Mouse (Mus musculus) heart, adult 8-10 months (tissue): ENCODE data around the gene Sult2a2. TPM values are rescaled to one million over a fixed set of nuclear protein-coding genes. Genes with fewer than 3 reads are reported as not detected.
"Not testable (repeated sequence)": the region's sequence is repeated elsewhere in the genome, so short reads cannot be mapped to it uniquely, and the experiment has no call there.

Source experiments
- DNase-seq: peaks from one replicate; pipeline ENCODE4 v3.0.0; 2022; ENCODE audit warnings: low spot score
- total RNA-seq, 4 experiments: library from RNA; stranded (reverse); gene quantifications; 2 replicates each; pipeline ENCODE4 v1.2.4; 2022

Sult2a2 gene
- not detected for total RNA-seq

DNA sequence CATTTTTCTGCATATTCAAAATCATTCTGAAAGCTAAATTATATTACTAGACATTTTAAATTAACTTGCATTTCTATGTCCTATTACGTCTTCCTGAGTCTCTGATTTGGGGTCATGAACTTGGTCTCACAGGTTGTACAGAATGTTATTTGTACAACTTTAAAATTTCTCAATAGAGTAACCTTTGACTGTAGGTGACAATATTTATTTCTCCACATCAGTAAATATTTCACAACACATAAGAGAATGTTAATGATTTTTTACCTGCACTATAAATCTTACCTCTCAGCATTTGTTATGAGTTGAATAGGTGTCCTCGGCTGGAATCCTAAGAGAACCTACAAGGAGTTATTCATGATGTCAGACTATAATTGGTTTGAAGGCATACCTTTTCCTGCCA lies at the start of gene Sult2a2:
Gene Sult2a2 (plus strand): TSS at position 301 of the 400 bp plus-strand sequence.
- DNase-seq, result not testable (repeated sequence)

- DNase-seq, result no peak
These were observed 80.6 kb downstream of the Sult2a2 start for GRCm38 (mm10) chr7:13813913-13814312.

Other genes with a start within 250 kb of the Sult2a2 start
- not detected for gene Bsph2, start 162.4 kb upstream of the Sult2a2 start, total RNA-seq
- not detected for gene Sult2a5, start 109.5 kb upstream of the Sult2a2 start, total RNA-seq
- not detected for gene Sult2a1, start 103.9 kb downstream of the Sult2a2 start, total RNA-seq